Mouse (Mus musculus) CD4-positive, CD25-positive, alpha-beta regulatory T cell, adult 2 months (primary cell): ENCODE measurements at regions not wholly inside any gene's neighbourhood (a gene's known extent, or its start where the extent isn't known, plus 50 kb on each side); places are given as distances from the start of the nearest gene placed in this dataset.
A peak's percentile ranks its signal among the peaks of the same experiment; 100 is the strongest.

Experiments used
- DNase-seq: peaks from one replicate; pipeline ENCODE4 v3.0.0-alpha.2; 2012; ENCODE audit warnings: low read depth, low spot score

DNA sequence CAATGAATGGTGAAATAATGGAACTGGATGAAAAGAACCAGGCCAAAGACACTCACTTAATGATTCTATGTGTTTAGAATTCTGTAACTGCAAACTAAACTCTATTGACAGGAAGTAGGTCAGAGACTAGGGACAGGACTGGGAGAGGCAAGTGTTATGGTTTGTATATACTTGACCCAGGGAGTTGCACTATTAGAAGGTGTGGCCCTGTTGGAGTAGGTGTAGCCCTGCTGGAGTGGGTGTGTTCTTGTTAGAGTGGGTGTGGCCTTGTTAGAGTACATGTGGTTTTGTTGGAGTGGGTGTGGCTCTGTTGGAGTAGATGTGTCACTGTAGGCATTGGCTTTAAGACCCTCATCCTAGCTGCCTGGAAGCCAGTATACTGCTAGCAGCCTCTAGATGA is 93.0 kb upstream of the Npas2 start:
- DNase-seq, result no peak

DNA sequence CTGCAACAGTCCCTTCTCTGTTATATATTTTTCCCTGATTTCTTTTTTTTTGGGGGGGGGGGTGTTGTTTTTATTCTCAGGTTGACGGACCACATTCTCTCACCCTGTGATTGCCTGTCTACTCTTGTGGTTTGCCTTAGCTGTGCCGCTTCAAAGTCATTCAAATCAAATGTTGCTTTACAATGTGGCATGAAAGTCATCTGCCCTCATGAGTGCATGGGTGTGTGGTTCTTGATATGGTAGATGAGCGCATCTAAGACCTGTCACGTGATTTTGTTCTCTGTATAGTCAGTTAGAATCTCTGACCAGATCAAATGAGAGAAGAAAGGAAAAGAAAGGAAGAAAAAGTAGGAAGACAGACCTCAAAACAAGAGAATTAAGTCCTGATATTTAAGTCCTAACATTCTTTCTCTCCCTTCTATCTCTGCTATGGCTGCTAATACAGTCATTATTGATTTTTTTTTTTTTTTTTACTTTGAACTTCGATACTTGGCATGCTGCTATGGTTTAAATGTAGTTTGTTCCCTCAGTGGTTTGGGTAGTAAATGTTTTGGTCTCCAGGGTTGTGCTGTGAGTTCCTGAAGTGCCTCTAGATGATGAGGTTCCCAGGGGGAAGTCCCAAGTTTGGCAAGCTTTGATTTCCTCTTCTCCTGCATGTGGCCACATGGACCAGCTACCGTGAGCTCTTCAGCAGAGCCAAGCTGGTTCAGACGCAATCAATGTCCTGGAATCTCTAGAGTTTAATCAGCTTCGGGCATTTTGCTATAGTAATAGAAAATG is 91.2 kb upstream of the Npas2 start:
- DNase-seq, result no peak

DNA sequence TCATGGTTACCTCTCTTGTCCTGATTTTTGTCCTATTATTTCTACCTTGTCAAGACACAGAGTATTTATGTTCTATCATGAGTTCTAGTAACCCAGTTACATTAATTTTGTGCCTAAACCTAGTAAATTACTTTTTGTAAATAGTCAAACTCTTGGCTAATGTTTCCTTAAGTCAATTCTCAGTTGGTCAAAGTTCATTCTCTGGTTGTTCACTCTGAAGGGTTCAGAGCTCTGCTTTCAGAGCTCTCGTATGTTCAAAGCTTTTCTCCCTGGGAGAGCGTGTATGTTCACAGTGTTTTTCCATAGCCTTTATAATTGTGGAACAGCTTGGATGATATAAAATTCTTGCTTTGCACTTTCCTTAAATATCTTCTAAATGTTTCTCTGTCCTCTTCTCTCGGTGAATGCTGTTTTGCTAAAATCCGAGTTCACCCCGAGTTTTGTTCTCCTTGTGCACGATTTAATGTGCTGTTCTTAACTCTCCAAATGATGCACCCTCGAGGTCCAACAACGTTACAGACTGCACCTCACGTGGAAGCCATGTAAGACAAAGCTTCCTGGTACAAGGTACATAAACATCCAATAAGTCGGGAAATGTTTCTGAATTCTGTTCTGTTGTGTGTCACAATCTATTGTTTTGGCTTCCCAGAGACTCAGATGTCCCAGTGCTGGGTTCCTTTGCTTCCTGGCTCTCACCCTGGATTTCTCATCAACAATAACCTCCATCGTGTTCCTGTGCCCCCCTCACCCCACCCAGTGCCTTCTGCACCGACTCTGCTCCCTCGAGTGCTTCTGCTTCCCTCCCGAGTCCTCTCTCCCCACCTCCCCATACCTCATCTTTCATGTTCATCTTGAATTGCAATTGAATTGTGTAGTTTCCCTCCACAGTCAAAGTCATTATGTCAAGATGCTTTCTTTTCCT is 90.3 kb upstream of the Npas2 start:
- DNase-seq, result no peak

DNA sequence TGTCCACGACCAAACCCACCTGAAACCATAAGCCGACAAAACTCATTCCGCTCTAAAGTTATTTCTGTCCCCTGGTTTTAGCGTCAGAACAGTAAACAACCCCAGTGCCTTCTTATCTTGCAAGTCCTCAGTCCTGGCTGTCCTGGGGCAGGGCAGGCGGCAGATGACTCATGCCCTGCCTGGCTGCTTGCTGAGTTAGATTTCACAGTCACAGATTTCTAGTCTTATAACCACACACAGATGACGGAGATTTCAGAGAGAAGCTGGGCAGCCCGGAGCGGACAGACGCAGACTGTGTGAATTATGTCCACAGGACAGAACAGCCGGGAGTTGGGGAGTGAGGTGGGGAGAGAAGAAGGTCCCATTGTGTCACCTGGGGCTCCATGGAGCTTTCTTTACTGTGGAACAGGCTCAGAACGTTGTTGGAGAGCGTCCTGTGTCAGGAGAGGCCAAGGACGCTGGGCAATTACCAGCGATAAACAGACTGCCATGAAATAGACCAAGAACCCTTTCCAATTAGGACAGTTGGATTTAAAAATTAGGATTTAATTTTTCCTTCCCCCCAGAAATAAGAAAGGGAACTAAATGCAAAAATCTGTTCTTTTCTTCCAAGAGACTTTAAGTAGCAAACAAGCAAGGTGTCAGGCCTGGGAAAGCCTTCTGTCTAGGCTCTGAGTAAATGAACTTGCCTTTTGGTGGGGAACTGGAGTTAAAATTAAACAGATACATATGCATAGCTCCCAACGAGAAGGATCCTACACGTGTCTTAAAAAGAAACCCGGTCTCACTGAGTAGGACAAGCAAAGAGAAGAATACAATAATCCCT is 87.8 kb upstream of the Npas2 start:
- no peak for DNase-seq

DNA sequence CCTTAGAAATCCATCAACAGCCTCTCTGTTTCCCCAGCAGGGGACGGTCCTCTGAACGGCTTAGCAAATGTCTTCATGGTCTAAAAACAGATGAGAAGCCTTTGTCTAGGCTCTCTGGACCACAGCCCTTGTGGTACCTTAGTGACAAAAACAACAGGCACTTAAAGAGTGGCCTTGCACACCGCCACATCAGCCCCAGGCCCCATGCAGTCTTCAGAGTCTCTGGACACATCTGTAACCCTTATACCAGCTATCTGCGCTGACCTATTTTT is 87.2 kb upstream of the Npas2 start:
- DNase-seq, result no peak

DNA sequence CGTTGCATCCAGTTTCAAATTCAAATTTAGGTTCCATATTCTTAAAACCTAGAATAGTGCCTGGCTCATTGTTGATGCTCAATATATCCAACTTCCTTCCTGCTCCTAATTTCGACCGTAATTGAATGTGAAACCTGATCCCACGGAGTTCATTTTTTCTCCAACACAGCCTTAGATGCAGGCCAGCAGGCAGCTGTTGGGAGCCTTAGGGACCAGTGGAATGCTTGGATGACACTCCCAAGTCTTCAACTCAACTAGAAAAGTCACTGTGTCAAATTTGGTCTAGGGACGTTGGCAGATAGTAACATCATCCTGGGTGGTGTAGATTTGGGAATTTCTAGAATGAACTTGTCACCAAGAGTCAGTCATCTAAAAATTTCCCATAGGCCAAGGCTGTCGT is 86.9 kb upstream of the Npas2 start:
- no peak for DNase-seq

DNA sequence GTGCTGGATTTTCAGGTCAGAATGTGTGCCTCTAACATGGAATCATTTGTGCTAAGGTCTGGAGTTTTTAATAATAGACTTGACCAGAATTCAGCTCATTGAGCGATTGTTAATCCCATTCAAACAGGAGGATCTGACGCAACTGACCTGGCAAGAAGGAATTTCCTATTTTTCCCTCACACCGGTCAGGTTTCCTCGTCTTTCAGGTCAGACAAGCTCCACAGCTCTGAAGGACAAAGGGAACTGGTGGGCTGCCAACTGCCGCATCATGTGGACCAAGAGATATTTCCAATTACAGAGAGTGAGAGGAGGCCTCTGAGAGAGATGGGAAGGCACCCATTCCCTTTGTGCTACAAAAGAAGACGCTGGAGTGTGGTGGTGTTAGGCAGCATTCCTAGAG is 77.2 kb upstream of the Npas2 start:
- DNase-seq, result no peak

DNA sequence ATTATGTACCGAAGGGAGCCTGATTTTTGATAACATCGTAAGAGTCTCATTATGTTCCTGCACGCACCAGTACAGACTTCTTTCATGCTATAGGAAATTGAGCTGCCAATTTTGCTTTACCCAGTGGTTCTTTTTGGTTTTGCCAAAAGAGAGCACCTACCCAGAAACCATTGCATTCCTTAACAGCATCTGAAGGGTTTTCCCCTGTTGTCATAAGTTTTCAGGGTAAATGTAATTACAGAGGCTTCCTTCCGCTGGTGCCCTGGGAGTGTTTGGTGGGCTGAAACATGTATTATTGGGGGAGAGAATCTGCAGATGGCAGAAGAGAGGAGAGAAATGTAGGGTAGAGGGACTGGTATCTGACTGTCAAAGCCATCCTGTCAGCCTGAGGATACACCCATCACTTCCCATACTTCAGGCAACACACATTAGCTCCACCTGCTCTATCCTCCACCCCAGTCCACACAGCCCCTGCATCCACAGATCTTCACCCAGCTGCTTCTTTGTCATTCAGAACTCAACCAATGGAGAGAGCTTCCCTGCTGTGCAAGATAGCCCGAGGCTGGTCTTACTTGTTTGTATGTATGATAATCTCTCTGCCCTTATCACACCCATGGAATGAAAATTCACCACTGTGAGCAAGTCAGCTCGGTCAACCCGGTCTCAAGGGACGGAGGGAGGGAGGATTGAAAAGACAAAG is 71.1 kb upstream of the Npas2 start:
- peak; percentile 23 for DNase-seq

DNA sequence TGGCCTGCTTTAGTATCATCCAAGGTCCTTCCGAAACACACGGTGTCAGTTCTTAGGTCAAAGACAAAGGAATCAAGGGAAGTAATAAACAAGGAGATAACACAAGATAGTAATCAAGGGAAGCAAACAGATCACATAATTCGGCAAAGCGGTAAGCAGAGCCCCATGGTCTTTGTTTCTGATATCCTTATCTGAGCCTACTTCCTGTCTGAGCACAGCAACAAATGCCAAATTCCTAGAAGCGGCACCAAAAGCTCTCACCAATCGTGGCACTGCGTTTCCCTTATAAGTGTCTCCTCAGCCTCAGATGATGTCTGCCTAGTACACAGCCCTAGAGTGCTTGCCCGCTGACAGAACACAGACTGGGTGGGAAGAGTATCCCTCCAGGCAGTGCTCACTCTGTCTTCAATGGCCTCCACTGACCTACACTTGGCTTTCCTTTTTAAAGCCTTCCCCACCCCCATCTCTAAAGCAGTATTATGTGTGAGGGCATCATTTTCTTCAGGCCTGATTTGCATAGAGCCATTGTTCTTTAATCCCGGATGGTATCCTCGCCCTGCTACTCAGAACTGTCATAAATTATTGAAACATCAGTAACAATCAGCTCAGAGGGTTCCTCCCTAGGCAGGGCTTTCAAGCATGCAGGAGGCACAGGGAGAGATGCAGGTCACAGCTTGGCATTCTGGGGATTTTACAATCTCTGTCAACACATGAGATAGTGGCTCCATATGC is 70.3 kb upstream of the Npas2 start:
- peak; percentile 34 for DNase-seq

DNA sequence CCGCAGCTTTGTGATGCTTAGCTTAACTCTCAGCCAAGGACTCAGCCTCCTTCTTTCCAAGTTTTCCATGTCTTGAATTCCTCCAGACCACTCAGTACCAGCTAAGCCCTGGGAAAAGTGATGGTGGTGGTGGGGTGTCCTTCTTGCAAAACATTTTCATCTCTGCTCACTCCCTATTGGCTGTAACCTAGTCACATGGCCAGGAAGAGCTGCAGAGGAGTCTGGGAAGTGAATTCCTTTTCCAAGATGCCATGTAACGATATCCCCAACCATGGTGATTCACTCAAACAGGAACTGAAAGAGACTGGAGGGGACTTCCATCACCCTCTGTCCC is 69.8 kb upstream of the Npas2 start:
- DNase-seq, result no peak

DNA sequence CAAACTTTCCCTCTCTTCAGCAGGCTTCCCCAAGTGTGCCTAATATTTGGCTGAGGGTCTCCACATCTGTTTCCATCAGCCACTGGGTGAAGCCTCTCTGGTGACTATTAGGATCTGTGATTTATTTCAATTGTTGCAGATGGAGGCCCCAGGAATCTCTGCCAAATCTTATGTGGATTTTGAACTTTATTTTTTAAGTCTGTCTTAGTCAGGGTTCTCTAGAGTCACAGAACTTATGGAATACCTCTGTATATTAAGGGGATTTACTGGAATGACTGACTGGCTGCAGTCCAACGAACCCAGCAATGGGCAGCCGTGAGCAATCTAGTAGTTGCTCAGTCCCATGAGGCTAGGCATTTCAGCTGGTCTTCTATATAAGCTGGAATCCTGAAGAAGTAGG is 59.0 kb upstream of the Npas2 start:
- DNase-seq, result no peak

DNA sequence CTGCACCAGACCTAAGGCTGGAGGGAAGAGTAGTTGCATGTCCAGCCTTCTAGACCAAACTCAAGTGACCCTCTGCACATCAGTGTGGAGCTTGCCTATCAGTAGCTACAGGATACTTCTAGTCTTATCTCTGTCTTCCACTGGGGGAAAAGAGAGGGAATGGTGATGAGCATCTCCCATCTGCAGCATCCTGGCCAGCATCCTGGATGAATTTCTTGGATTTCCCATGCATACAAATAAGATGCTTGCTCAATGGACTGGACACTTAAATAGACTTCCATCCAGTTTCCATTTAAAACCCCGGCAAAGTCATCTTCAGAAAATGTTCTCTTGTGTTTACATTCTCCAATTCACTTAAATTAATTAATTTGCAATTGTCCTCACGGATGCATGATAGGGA is 50.5 kb upstream of the Npas2 start:
- DNase-seq, result no peak

DNA sequence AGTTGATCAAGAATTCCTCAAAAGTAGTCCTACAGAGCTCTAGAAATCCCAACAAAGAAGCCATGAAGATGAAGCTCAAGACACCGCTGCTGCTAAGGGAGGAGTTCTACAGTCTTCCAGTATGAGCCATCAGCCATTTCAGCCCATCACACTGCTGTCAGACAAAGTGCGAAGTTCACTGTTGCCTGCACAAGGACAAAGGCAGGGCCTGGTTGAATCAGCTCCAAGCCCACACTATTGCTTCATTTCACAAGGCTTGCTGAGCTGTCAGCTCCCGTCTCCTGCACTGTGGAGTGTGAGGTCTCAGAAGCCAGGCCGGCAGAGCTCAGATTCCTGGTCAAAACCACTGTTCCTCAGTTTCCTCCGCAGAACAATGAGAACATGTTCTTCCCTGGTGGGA is 49.9 kb upstream of the Npas2 start:
- DNase-seq, result no peak
